Mouse (Mus musculus) MEL (cell line): ENCODE measurements around the gene Camk2b. TPM values are rescaled to one million over a fixed set of nuclear protein-coding genes. Genes with fewer than 3 reads are reported as not detected.

Experiments
- DNase-seq: peaks from one replicate; pipeline ENCODE4 v3.0.0; 2011; ENCODE audit warnings: low read depth, low spot score
- H3K27ac ChIP-seq: 2 replicates; pipeline ENCODE4 v1.5.1; 2012; ENCODE audit warnings: low read depth, mild to moderate bottlenecking, control low read depth, low read length, moderate library complexity; ENCODE audit not compliant: control insufficient read depth
- H3K27me3 ChIP-seq, 2 experiments: fragments of 150-350 bp in 1 of 2; sonication (generic) in 1 of 2; 2 replicates each; pipeline ENCODE4 v1.6.1; 2012; ENCODE audit warnings: low read length in 2 of 2, mild to moderate bottlenecking in 2 of 2, improper control_type of control experiment in 1 of 2, moderate library complexity in 1 of 2; ENCODE audit not compliant: insufficient read depth in 2 of 2, control insufficient read depth in 1 of 2
- H3K36me3 ChIP-seq, 2 experiments: 2 replicates each; pipeline ENCODE4 v1.6.1; 2012 to 2014; ENCODE audit warnings: low read length in 2 of 2, improper control_type of control experiment in 1 of 2, inconsistent platforms in 1 of 2, mild to moderate bottlenecking in 1 of 2; ENCODE audit not compliant: insufficient read depth in 2 of 2, control insufficient read depth in 1 of 2
- H3K4me1 ChIP-seq, 2 experiments: fragments of 150-350 bp in 1 of 2; sonication (generic) in 1 of 2; 2 replicates each; pipeline ENCODE4 v1.6.1; 2012; ENCODE audit warnings: low read length in 2 of 2, improper control_type of control experiment in 1 of 2, mild to moderate bottlenecking in 1 of 2; ENCODE audit not compliant: insufficient read depth in 2 of 2, control insufficient read depth in 1 of 2
- H3K4me3 ChIP-seq, 2 experiments: fragments of 150-350 bp in 1 of 2; sonication (generic) in 1 of 2; 2 replicates each; pipeline ENCODE4 v1.5.1; 2012; ENCODE audit warnings: low read depth in 2 of 2, low read length in 2 of 2, mild to moderate bottlenecking in 2 of 2, moderate library complexity in 2 of 2, control low read depth in 1 of 2, improper control_type of control experiment in 1 of 2; ENCODE audit not compliant: control insufficient read depth in 1 of 2, insufficient read depth in 1 of 2
- H3K79me2 ChIP-seq: 2 replicates; pipeline ENCODE4 v1.6.1; 2012; ENCODE audit warnings: mild to moderate bottlenecking, low read length, moderate library complexity; ENCODE audit not compliant: control insufficient read depth, poor library complexity, insufficient read depth
- H3K9ac ChIP-seq: 2 replicates; pipeline ENCODE4 v1.6.1; 2012; ENCODE audit warnings: low read depth, mild to moderate bottlenecking, control low read depth, low read length, moderate library complexity; ENCODE audit not compliant: control insufficient read depth, poor library complexity, severe bottlenecking
- H3K9me3 ChIP-seq: fragments of 150-350 bp; sonication (generic); replicated peaks from 2 replicates; pipeline ENCODE4 v1.6.1; 2012; ENCODE audit warnings: mild to moderate bottlenecking, low read length, improper control_type of control experiment, moderate library complexity; ENCODE audit not compliant: insufficient read depth
- CHD1 ChIP-seq: IDR thresholded peaks from 2 replicates; pipeline ENCODE4 v1.6.1; 2012; ENCODE audit warnings: low read depth, mild to moderate bottlenecking, inconsistent platforms, low read length, improper control_type of control experiment
- CHD2 ChIP-seq: IDR thresholded peaks from 2 replicates; pipeline ENCODE4 v1.6.1; 2011; ENCODE audit warnings: low read length, improper control_type of control experiment
- CTCF ChIP-seq, 3 experiments: IDR thresholded peaks in 2 of 3; conservative IDR thresholded peaks in 1 of 3; 2 replicates each; pipeline ENCODE4 v1.5.1; 2011 to 2012; ENCODE audit warnings: low read length in 3 of 3, low read depth in 2 of 3, mild to moderate bottlenecking in 2 of 3, improper control_type of control experiment in 1 of 3, inconsistent platforms in 1 of 3, mixed read lengths in 1 of 3, moderate library complexity in 1 of 3; ENCODE audit not compliant: control insufficient read depth in 1 of 3, insufficient read depth in 1 of 3, poor library complexity in 1 of 3, severe bottlenecking in 1 of 3
- E2F4 ChIP-seq: IDR thresholded peaks from 2 replicates; pipeline ENCODE4 v1.6.1; 2011; ENCODE audit warnings: low read depth, low read length, improper control_type of control experiment, borderline replicate concordance
- ELF1 ChIP-seq: IDR thresholded peaks from 2 replicates; pipeline ENCODE4 v1.6.1; 2014; ENCODE audit warnings: low read depth, mild to moderate bottlenecking, inconsistent platforms, low read length, improper control_type of control experiment, moderate library complexity
- GABPA ChIP-seq: IDR thresholded peaks from 2 replicates; pipeline ENCODE4 v1.6.1; 2012; ENCODE audit warnings: low read depth, mild to moderate bottlenecking, inconsistent platforms, low read length, improper control_type of control experiment, moderate library complexity
- MAZ ChIP-seq: IDR thresholded peaks from 2 replicates; pipeline ENCODE4 v1.6.1; 2012; ENCODE audit warnings: low read depth, mild to moderate bottlenecking, inconsistent platforms, low read length, improper control_type of control experiment
- MEF2A ChIP-seq: IDR thresholded peaks from 2 replicates; pipeline ENCODE4 v1.6.1; 2014; ENCODE audit warnings: low read depth, mild to moderate bottlenecking, inconsistent platforms, low read length, improper control_type of control experiment; ENCODE audit not compliant: poor library complexity, insufficient replicate concordance, severe bottlenecking; ENCODE audit errors: extremely low read depth
- MXI1 ChIP-seq: IDR thresholded peaks from 2 replicates; pipeline ENCODE4 v1.6.1; 2011; ENCODE audit warnings: mild to moderate bottlenecking, low read depth, low read length, improper control_type of control experiment
- MYC ChIP-seq: IDR thresholded peaks from 2 replicates; pipeline ENCODE4 v1.6.1; 2011; ENCODE audit warnings: low read depth, mild to moderate bottlenecking, low read length, improper control_type of control experiment, moderate library complexity
- NELFE ChIP-seq: IDR thresholded peaks from 2 replicates; pipeline ENCODE4 v1.6.1; 2011; ENCODE audit warnings: low read depth, low read length, improper control_type of control experiment
- NRF1 ChIP-seq: IDR thresholded peaks from 2 replicates; pipeline ENCODE4 v1.6.1; 2014; ENCODE audit warnings: low read depth, mild to moderate bottlenecking, inconsistent platforms, low read length, improper control_type of control experiment, moderate library complexity; ENCODE audit not compliant: poor library complexity, insufficient read depth, severe bottlenecking
- POLR2AphosphoS2 ChIP-seq: IDR thresholded peaks from 2 replicates; pipeline ENCODE4 v1.6.1; 2011; ENCODE audit warnings: low read length, improper control_type of control experiment
- POLR2AphosphoS5 ChIP-seq: IDR thresholded peaks from 2 replicates; pipeline ENCODE4 v1.6.1; 2012; ENCODE audit warnings: low read depth, borderline replicate concordance, mild to moderate bottlenecking, inconsistent platforms, low read length, moderate library complexity, mixed read lengths
- RAD21 ChIP-seq: IDR thresholded peaks from 2 replicates; pipeline ENCODE4 v1.6.1; 2011; ENCODE audit warnings: mild to moderate bottlenecking, low read depth, low read length, improper control_type of control experiment
- SIN3A ChIP-seq: IDR thresholded peaks from 2 replicates; pipeline ENCODE4 v1.6.1; 2012; ENCODE audit warnings: low read length, improper control_type of control experiment, inconsistent platforms
- SMC3 ChIP-seq: IDR thresholded peaks from 2 replicates; pipeline ENCODE4 v1.6.1; 2011; ENCODE audit warnings: low read depth, low read length, improper control_type of control experiment
- TBP ChIP-seq: IDR thresholded peaks from 2 replicates; pipeline ENCODE4 v1.8.0; 2011; ENCODE audit warnings: low read depth, low read length, improper control_type of control experiment
- UBTF ChIP-seq: IDR thresholded peaks from 2 replicates; pipeline ENCODE4 v1.6.1; 2012; ENCODE audit warnings: low read depth, mild to moderate bottlenecking, inconsistent platforms, low read length, improper control_type of control experiment, moderate library complexity, borderline replicate concordance; ENCODE audit not compliant: insufficient read depth
- USF2 ChIP-seq, 2 experiments: IDR thresholded peaks; 2 replicates each; pipeline ENCODE4 v1.6.1; 2011 to 2012; ENCODE audit warnings: improper control_type of control experiment in 2 of 2, low read length in 2 of 2, borderline replicate concordance in 1 of 2, inconsistent platforms in 1 of 2, low read depth in 1 of 2, mild to moderate bottlenecking in 1 of 2; ENCODE audit not compliant: insufficient read depth in 1 of 2
- ZC3H11A ChIP-seq: IDR thresholded peaks from 2 replicates; pipeline ENCODE4 v1.6.1; 2012; ENCODE audit warnings: low read depth, mild to moderate bottlenecking, inconsistent platforms, low read length, improper control_type of control experiment
- ZKSCAN1 ChIP-seq: IDR thresholded peaks from 2 replicates; pipeline ENCODE4 v1.6.1; 2012; ENCODE audit warnings: low read depth, mild to moderate bottlenecking, inconsistent platforms, low read length, improper control_type of control experiment, moderate library complexity
- ZNF384 ChIP-seq: IDR thresholded peaks from 2 replicates; pipeline ENCODE4 v1.6.1; 2012; ENCODE audit warnings: low read depth, mild to moderate bottlenecking, inconsistent platforms, low read length, improper control_type of control experiment
- polyA plus RNA-seq, 2 experiments: library from polyadenylated mRNA; stranded (reverse) in 1 of 2; unstranded in 1 of 2; fragments of >175 nt in 1 of 2; fragments of >200 nt in 1 of 2; gene quantifications; 2 replicates each; pipeline versions ENCODE4 v1.2.1 to v1.2.4; 2012; ENCODE audit warnings: low replicate concordance in 2 of 2, low read depth in 1 of 2; ENCODE audit not compliant: insufficient read length in 2 of 2, insufficient read depth in 1 of 2, missing spikeins in 1 of 2
- total RNA-seq: library from RNA; depleted of rRNA; stranded (reverse); fragments of 300-350 nt; gene quantifications from 2 replicates; pipeline ENCODE4 v1.2.3, GENCODE M21; 2012

Camk2b gene
- total and polyA plus RNA-seq, 3 experiments = 0.04 TPM; not detected in 1

DNA sequence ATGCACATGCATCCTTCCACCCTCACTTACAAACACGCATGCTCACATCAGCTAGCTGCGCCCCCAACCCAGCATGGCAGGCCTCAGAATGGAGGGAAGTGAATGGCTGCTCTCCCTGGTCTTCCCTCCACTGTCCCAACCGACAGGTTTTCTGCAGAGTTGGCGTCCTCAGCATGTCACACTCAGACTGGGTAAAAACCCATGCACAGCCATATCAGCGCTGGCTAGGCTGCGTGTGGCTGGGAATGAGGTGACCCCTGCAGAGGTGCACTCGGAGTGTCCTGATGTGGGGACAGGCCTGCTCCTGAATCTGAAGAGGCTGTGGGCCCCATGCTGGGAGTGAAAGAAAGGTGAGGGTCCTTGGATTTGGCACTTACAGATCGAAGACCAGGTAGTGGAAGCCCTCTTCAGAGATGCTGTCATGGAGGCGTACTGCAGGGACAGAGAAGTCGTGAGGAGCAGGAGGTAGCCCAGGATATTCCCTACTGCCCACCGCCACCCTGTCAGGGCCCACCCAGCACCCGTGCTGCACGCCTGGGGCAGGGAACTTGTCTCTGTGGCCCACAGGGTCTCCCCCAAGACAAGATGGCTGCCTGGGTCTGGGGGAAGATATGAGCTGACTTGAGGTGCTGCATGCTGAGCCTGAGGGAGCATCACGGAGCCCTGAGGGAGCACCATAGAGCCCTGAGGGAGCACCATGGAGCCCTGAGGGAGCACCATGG is 65.0 kb downstream of the Camk2b start:
- H3K4me1 ChIP-seq = peaks cover 4 to 12% of the 10 kb centered on the region in 2 experiments
- no peaks in the 10 kb centered on the region for H3K9me3 ChIP-seq
- no peak overlapping the region for H3K4me3 ChIP-seq
- H3K27ac ChIP-seq = no peak overlapping the region
- no peaks in the 10 kb centered on the region for H3K79me2 ChIP-seq
- H3K9ac ChIP-seq = no peak overlapping the region
- no peak for TF ChIP-seq SIN3A
- TF ChIP-seq RAD21 = no peak
- TF ChIP-seq CHD2 = no peak
- TF ChIP-seq CTCF (IDR thresholded peaks at IDR 0.05 in 2 of 3, conservative IDR thresholded peaks at IDR 0.05 in 1 of 3; ENCODE audit: control insufficient read depth in 1 of 3, insufficient read depth in 1 of 3, low read depth in 2 of 3, low read length in 3 of 3, poor library complexity in 1 of 3, severe bottlenecking in 1 of 3) = no peak
- no peak for TF ChIP-seq ZKSCAN1
- TF ChIP-seq NRF1 = no peak
- TF ChIP-seq ZNF384 = no peak
- TF ChIP-seq POLR2AphosphoS5 = no peak
- TF ChIP-seq SMC3 = no peak
- TF ChIP-seq GABPA = no peak
- TF ChIP-seq USF2 (IDR thresholded peaks at IDR 0.05; ENCODE audit: borderline replicate concordance in 1 of 2, insufficient read depth in 1 of 2, low read depth in 1 of 2, low read length in 2 of 2) = no peak
- no peak for TF ChIP-seq MYC
- TF ChIP-seq NELFE = no peak
- no peak for TF ChIP-seq MAZ
- no peak for TF ChIP-seq CHD1
- TF ChIP-seq MEF2A = no peak
- no peaks in the 10 kb centered on the region for H3K27me3 ChIP-seq
- H3K36me3 ChIP-seq = peaks cover 0 to 2% of the 10 kb centered on the region in 2 experiments; a peak in 1 of 4 replicates
- no peak for DNase-seq

GRCm38 (mm10) chr11:5999832-6000771 is 66.1 kb downstream of the Camk2b start:
- H3K79me2 ChIP-seq = no peaks in the 10 kb centered on the region
- TF ChIP-seq ELF1 (no peak), ZC3H11A (no peak), E2F4 (no peak), UBTF (no peak), MXI1 (no peak), TBP (no peak), CTCF (IDR thresholded peaks at IDR 0.05 in 2 of 3, conservative IDR thresholded peaks at IDR 0.05 in 1 of 3; ENCODE audit: control insufficient read depth in 1 of 3, insufficient read depth in 1 of 3, low read depth in 2 of 3, low read length in 3 of 3, poor library complexity in 1 of 3, severe bottlenecking in 1 of 3) (no peak), POLR2AphosphoS2 (no peak)
- H3K36me3 ChIP-seq = no peaks in the 10 kb centered on the region
- peaks cover 2 to 8% of the 10 kb centered on the region in 2 experiments; a peak in 2 of 4 replicates for H3K4me1 ChIP-seq
- H3K9me3 ChIP-seq = no peaks in the 10 kb centered on the region
- peak; percentile 30 for DNase-seq
- H3K27me3 ChIP-seq = no peaks in the 10 kb centered on the region
- H3K9ac ChIP-seq = no peak overlapping the region
- no peak overlapping the region for H3K4me3 ChIP-seq
- no peak overlapping the region for H3K27ac ChIP-seq
